Mouse (Mus musculus): ENCODE measurements around the gene Vps51. TPM values are rescaled to one million over a fixed set of nuclear protein-coding genes. Genes with fewer than 3 reads are reported as not detected.
A peak's percentile ranks its signal among the peaks of the same experiment; 100 is the strongest.

The Vps51 gene
- polyA plus RNA-seq, 1 experiment from 2014 or later, result 81.8 TPM

GRCm38 (mm10) chr19:6070571-6071250 lies 6.3 kb downstream of the Vps51 start:
- no peak overlapping the region for H3K27ac ChIP-seq
- H3K4me1 ChIP-seq (replicated peaks), result peaks cover 37% of the 10 kb centered on the region
- no peak overlapping the region for H3K4me2 ChIP-seq
- no peaks in the 10 kb centered on the region for H3K9me3 ChIP-seq
- no peak for ATAC-seq (ENCODE audit: low FRiP score)
- no peak overlapping the region for H3K4me3 ChIP-seq
- H3K9ac ChIP-seq, result no peak overlapping the region
- WGBS, result 92% methylated on average over 31 of the region's 31 CpGs
- H3K27me3 ChIP-seq, result no peaks in the 10 kb centered on the region
- H3K36me3 ChIP-seq, result peaks cover 59% of the 10 kb centered on the region

- Histone ChIP-seq H3K9me3 (no peaks in the 10 kb centered on the region), H3K36me3 (peaks cover 54% of the 10 kb centered on the region), H3K27me3 (no peaks in the 10 kb centered on the region), H3K4me2 (no peak overlapping the region), H3K27ac (no peak overlapping the region), H3K4me1 (replicated peaks) (peaks cover 34% of the 10 kb centered on the region), H3K9ac (no peak overlapping the region), H3K4me3 (no peak overlapping the region)
- ATAC-seq (ENCODE audit: low FRiP score), result no peak
- 97% methylated on average over 10 of the region's 10 CpGs for WGBS
Observed at GRCm38 (mm10) chr19:6069851-6070250, 7.2 kb downstream of the Vps51 start.

- no peak overlapping the region for H3K9ac ChIP-seq
- H3K36me3 ChIP-seq, result peaks cover 48% of the 10 kb centered on the region
- peaks cover 33% of the 10 kb centered on the region for H3K4me1 ChIP-seq (replicated peaks)
- no peak overlapping the region for H3K4me2 ChIP-seq
- peak overlapping the region; percentile 93; the same call in 1 of the 2 replicates for H3K27ac ChIP-seq
- H3K27me3 ChIP-seq, result no peaks in the 10 kb centered on the region
- WGBS, result 89% methylated on average over 4 of the region's 4 CpGs
- no peak overlapping the region for H3K4me3 ChIP-seq
- no peaks in the 10 kb centered on the region for H3K9me3 ChIP-seq
- ATAC-seq (ENCODE audit: low FRiP score), result no peak
Observed at GRCm38 (mm10) chr19:6068951-6069350, 8.1 kb downstream of the Vps51 start.

GRCm38 (mm10) chr19:6067724-6068415 lies 9.2 kb downstream of the Vps51 start, which contains the start of gene Tm7sf2:
Tm7sf2 (minus strand) TSS chr19:6068373.
- Histone ChIP-seq H3K27me3 (no peaks in the 10 kb centered on the region), H3K4me3 (peak within 1 kb of the TSS; percentile 60), H3K4me1 (replicated peaks) (peaks cover 44% of the 10 kb centered on the region), H3K4me2 (peak within 1 kb of the TSS; percentile 92), H3K9ac (peak within 1 kb of the TSS; percentile 87), H3K9me3 (no peaks in the 10 kb centered on the region), H3K36me3 (peaks cover 37% of the 10 kb centered on the region), H3K27ac (peak within 1 kb of the TSS; percentile 93)
- 10% methylated on average over 33 of the region's 33 CpGs for WGBS
- peak; percentile 90 for ATAC-seq (ENCODE audit: low FRiP score)

- peaks cover 32% of the 10 kb centered on the region for H3K36me3 ChIP-seq
- H3K4me1 ChIP-seq (replicated peaks), result peaks cover 51% of the 10 kb centered on the region
- H3K27ac ChIP-seq, result peak overlapping the region; percentile 93
- peak overlapping the region; percentile 92 for H3K4me2 ChIP-seq
- H3K27me3 ChIP-seq, result no peaks in the 10 kb centered on the region
- H3K9ac ChIP-seq, result peak overlapping the region; percentile 87
- peak; percentile 80 for ATAC-seq (ENCODE audit: low FRiP score)
- WGBS, result under 1% methylated on average over 30 of the region's 30 CpGs
- H3K4me3 ChIP-seq, result peak overlapping the region; percentile 60
- H3K9me3 ChIP-seq, result no peaks in the 10 kb centered on the region
Observed at GRCm38 (mm10) chr19:6067011-6067723, 9.9 kb downstream of the Vps51 start.

GRCm38 (mm10) chr19:6066571-6066970 lies 10.5 kb downstream of the Vps51 start:
- Histone ChIP-seq H3K9me3 (no peaks in the 10 kb centered on the region), H3K4me2 (peak overlapping the region; percentile 92), H3K9ac (peak overlapping the region; percentile 87), H3K4me3 (peak overlapping the region; percentile 60), H3K27ac (peak overlapping the region; percentile 93), H3K36me3 (peaks cover 32% of the 10 kb centered on the region), H3K27me3 (no peaks in the 10 kb centered on the region), H3K4me1 (replicated peaks) (peaks cover 56% of the 10 kb centered on the region)
- ATAC-seq (ENCODE audit: low FRiP score), result peak; percentile 19
- 31% methylated on average over 5 of the region's 5 CpGs for WGBS

- H3K4me2 ChIP-seq, result no peak overlapping the region
- no peak for ATAC-seq (ENCODE audit: low FRiP score)
- WGBS, result 95% methylated on average over 6 of the region's 6 CpGs
- no peaks in the 10 kb centered on the region for H3K9me3 ChIP-seq
- peaks cover 10% of the 10 kb centered on the region; the same call in 1 of the 2 replicates for H3K36me3 ChIP-seq
- peaks cover 66% of the 10 kb centered on the region for H3K4me1 ChIP-seq (replicated peaks)
- 0 out of 2 replicates have a peak overlapping the region, but pooled peaks have one; percentile 82 for H3K4me3 ChIP-seq
- H3K27ac ChIP-seq, result no peak overlapping the region
- peak overlapping the region; percentile 93; the same call in 1 of the 2 replicates for H3K9ac ChIP-seq
- H3K27me3 ChIP-seq, result no peaks in the 10 kb centered on the region
Observed at GRCm38 (mm10) chr19:6063081-6063480, 13.9 kb downstream of the Vps51 start.

GRCm38 (mm10) chr19:6062418-6062817 lies 14.6 kb downstream of the Vps51 start:
- peaks cover 60% of the 10 kb centered on the region for H3K4me1 ChIP-seq (replicated peaks)
- WGBS, result 70% methylated on average over 5 of the region's 5 CpGs
- H3K27ac ChIP-seq, result peak overlapping the region; percentile 94
- no peak for ATAC-seq (ENCODE audit: low FRiP score)
- H3K9ac ChIP-seq, result peak overlapping the region; percentile 93
- H3K9me3 ChIP-seq, result no peaks in the 10 kb centered on the region
- no peaks in the 10 kb centered on the region for H3K27me3 ChIP-seq
- H3K4me3 ChIP-seq, result peak overlapping the region; percentile 82
- H3K4me2 ChIP-seq, result peak overlapping the region; percentile 100
- H3K36me3 ChIP-seq, result peaks cover 10% of the 10 kb centered on the region; the same call in 1 of the 2 replicates

GRCm38 (mm10) chr19:6061641-6062302 lies 15.3 kb downstream of the Vps51 start:
- WGBS, result 1% methylated on average over 44 of the region's 44 CpGs
- Histone ChIP-seq H3K4me1 (replicated peaks) (peaks cover 59% of the 10 kb centered on the region), H3K27ac (peak overlapping the region; percentile 94), H3K36me3 (peaks cover 10% of the 10 kb centered on the region; the same call in 1 of the 2 replicates), H3K4me2 (peak overlapping the region; percentile 100), H3K9me3 (no peaks in the 10 kb centered on the region), H3K27me3 (no peaks in the 10 kb centered on the region), H3K4me3 (peak overlapping the region; percentile 82), H3K9ac (peak overlapping the region; percentile 93)
- ATAC-seq (ENCODE audit: low FRiP score), result no peak

- Histone ChIP-seq H3K36me3 (peaks cover 10% of the 10 kb centered on the region; the same call in 1 of the 2 replicates), H3K9me3 (no peaks in the 10 kb centered on the region), H3K27ac (peak within 1 kb of the TSS; percentile 94), H3K4me1 (replicated peaks) (peaks cover 59% of the 10 kb centered on the region), H3K4me2 (peak within 1 kb of the TSS; percentile 100), H3K27me3 (no peaks in the 10 kb centered on the region), H3K9ac (peak within 1 kb of the TSS; percentile 93), H3K4me3 (peak within 1 kb of the TSS; percentile 82)
- WGBS, result under 1% methylated on average over 50 of the region's 58 CpGs
- ATAC-seq (ENCODE audit: low FRiP score), result peak; percentile 43
Observed at GRCm38 (mm10) chr19:6061021-6061533, 16.0 kb downstream of the Vps51 start, which contains the start of gene Znhit2. Znhit2 (plus strand) TSS chr19:6061192.

GRCm38 (mm10) chr19:6058966-6059365 lies 18.1 kb downstream of the Vps51 start:
- Histone ChIP-seq H3K4me3 (peak overlapping the region; percentile 81), H3K36me3 (peaks cover 29% of the 10 kb centered on the region), H3K9ac (peak overlapping the region; percentile 96), H3K27ac (no peak overlapping the region), H3K9me3 (no peaks in the 10 kb centered on the region), H3K4me1 (replicated peaks) (peaks cover 51% of the 10 kb centered on the region), H3K27me3 (no peaks in the 10 kb centered on the region), H3K4me2 (peak overlapping the region; percentile 89)
- no peak for ATAC-seq (ENCODE audit: low FRiP score)
- 87% methylated on average over 5 of the region's 5 CpGs for WGBS
